Mouse (Mus musculus) layer of hippocampus, postnatal 36 days (tissue): ENCODE results near the gene Ctnna3. TPM values are rescaled to one million over a fixed set of nuclear protein-coding genes. Genes with fewer than 3 reads are reported as not detected.
A peak's percentile ranks its signal among the peaks of the same experiment; 100 is the strongest.

Experiments used
- DNase-seq, 2 experiments: peaks; one replicate each; pipeline ENCODE4 v3.0.0; 2022
- total RNA-seq, 2 experiments: library from RNA; stranded (reverse); gene quantifications; 2 replicates each; pipeline ENCODE4 v1.2.3; 2021

The Ctnna3 gene
- total RNA-seq, 2 experiments from 2014 or later = 1.2 to 1.9 TPM

DNA sequence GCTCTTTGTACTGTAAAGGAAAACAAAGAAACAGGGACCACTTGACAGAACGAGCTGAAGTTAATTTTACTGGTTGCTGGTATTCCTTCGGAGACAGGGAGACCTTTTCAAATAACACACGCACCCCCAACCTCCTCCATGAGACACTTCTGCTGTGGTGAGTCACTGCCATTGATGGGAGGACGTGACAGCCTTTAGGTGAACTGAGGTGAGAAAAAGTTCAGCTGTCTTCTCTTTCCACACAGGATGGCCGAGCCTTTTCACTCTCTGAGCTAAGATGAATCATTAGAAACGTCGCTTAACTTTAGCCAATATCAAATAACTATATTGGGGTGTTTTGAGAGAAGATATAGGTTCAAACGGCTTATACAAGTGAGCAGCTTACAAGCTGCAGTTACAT is 102.5 kb downstream of the Ctnna3 start:
- DNase-seq = no peak

DNA sequence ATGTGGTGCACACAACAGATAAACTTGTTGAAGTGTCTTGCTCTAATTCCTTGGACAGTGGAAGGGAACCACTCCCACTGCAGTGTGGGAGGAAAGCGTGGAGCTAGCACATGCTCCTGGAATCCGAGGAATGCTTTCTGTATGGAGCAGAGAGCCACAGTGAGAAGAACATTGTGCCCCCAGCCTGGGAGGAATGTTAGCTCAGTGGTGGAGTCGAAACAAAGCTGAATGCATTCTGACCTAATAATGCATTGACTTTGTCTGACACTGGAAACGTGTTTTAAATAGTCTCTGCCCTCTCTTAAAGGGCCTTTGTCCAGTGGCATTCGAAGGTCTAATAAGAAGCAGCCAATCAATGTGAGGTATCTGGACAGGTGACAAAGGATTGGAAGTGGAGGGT is 111.9 kb downstream of the Ctnna3 start:
- no peak for DNase-seq

DNA sequence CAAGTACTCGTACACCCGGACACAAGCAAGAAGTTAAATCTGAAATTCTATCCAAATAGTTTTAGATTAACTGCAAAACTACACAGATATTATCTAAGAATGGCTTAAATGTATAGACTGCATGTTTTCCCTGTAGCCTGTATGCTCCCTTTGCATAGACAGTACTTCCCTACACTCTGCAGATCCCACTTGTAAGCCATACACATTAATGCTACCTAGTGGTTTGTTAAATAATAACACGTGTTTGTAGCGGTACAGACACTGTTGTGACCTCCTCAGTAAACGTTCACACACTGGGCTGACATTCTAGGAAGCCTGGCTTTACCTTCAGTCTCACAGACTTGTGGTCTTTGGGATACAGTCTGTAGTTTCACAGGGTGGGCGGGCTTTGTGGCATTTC is 112.6 kb downstream of the Ctnna3 start:
- no peak for DNase-seq

DNA sequence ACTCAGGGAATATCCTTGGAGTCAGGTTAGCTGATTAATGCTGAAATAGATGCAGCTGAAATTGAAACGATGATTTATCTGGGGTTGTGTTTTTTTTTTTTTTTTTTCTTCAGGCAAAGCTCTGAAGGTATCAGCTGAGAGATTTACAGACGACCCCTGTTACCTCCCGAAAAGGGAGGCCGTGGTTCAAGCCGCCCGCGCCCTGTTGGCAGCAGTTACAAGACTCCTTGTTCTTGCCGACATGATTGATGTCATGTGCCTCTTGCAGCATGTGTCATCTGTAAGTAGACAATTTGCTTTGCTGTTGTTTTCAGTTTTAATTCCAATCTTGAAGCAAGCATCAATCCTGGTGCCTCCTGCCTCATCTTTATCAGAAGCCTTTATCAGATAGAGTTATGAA is 136.8 kb downstream of the Ctnna3 start:
- no peak for DNase-seq

DNA sequence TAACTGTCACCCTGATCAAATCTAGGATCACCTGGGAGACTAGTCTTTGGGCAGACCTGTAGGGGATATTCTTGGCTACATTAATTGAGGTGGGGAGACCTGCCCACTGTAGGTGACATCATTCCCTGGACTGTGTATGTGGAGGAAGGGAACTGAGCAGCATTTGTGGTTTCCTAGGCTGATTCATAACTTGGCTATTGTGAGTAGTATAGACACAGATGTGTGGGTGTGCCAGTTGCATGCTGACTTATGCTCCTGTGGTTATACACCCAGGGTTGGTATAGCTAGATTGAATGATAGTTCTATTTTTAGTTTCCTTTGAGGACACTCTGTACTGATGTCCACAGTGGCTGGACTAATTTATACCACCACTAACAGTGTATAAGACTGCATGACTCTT is 141.7 kb downstream of the Ctnna3 start:
- no peak for DNase-seq

DNA sequence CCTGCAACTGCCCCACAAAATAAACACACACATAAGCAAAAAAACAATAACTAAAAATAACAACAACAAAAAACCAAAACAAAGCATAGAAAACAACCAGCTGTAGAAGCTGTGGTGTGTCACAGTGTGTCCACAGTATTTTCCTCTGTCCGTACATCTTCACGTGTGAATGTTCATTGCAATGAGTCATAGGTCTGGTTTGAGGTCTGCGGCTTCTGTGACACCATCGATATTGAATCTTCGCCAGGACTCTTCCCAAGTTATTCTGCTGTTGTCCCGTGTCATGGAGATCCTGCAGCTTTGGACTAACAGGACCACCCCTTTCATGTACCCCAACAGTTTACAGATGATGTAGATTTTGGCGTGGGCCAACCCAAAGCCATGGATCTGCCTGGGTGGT is 143.0 kb downstream of the Ctnna3 start:
- no peak for DNase-seq

DNA sequence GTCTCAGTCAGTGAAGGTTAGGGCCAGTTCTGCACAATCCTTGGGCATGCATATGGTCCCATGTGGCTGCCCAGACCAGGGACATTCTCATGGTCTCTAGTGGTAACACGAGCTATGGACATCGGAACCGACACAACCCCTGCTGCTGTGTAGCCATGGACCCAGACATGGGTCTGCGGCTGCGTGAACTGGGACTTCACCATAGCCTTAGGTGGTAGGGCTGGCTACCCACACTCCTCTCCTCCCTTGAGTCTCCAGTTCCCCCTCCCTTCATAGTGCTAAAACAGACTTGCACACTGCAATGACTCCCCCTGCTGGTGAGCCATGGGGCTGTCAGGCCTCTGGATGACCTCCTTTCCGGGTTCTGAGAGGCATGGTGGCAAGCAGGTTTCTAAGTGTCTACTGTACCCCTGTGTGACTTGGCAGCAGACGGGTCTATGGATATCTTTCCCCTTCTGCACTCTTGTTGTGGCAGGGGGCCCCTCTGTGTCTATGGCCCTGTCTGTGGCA is 144.3 kb downstream of the Ctnna3 start:
- DNase-seq = no peak

DNA sequence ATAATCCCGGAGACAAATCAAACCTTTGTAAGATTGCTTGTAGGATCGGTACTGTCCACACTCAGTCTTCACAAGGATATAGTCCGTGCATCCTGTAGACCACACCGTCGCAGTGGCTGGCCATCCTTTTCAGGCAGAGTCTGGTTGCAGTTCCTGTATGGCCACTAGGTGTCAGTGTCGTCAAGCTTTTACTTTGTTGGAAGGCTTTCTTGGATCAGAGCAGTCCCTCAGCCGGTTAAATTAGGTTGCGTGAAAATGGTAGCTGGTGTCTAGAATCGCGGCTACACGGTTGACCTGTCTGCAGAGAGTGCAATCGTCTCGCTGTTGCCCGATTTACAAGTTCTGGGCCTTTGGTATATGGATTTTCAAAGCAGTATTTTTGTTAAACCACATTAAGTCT is 152.7 kb downstream of the Ctnna3 start:
- DNase-seq = peak; percentile 66 to 84

DNA sequence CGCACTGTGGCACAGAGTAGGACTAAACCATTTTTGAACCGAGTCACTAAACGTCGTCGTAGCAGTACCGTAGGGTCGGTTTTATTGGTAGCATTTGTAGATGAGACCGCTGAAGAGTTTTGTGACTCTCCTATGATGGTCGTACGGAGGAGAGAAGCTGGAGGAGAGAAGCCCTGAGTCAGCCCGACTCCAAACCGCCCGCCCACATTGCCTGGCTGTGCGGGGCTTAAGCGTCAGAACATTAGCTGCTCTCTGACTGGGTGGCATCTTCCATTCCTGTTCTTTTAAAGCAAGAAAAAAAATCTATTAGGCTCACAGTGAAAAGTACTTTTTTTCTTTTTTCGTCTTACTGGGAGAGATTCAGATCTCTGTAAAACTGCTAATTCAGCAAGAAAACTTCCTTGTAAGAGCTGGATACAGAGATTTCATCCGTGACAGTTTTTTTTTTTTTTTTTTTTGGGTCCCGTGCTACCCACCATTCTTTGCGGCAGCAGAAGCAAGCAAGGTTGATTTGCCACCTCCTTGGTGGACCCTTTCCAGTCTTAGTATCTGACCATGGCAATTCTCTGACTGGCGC is 154.0 kb downstream of the Ctnna3 start:
- no peak for DNase-seq

DNA sequence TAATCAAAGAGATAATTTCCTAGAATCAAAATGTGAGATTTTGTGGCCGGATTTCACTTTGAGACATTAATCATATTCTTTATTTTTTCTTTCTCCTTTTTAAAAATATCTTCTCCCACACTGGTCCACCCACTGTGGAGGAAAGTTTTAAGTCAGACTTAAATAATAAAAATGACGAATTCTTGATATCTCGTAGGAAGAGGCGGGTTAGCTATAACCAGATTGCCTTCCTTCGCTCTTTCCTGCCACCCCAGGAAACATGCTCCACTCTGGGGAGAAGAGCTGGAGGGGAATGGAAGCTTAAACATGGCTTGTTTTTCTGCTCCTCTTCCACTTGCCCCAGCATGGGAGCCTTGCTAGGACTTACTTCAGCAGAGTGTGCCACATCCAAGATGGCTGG is 169.5 kb downstream of the Ctnna3 start:
- DNase-seq = no peak

DNA sequence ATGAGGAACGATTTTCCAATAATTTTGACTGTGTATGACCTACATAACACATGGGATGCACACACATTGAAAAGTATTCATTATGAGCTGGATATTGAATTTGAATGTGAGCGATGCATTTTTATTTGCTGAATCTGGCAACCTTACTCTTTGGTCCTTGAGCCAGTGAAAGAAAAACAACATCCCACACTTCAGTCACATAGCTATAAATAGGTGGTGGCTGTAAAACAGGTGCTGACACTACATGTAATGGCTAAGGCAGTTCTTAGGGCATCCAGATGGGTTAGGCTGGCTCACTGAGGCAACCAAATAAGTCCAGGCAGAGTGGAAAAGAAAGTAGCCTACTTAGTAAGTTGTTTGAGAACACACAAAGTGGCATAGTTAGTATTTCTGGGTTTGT is 171.3 kb downstream of the Ctnna3 start:
- no peak for DNase-seq

DNA sequence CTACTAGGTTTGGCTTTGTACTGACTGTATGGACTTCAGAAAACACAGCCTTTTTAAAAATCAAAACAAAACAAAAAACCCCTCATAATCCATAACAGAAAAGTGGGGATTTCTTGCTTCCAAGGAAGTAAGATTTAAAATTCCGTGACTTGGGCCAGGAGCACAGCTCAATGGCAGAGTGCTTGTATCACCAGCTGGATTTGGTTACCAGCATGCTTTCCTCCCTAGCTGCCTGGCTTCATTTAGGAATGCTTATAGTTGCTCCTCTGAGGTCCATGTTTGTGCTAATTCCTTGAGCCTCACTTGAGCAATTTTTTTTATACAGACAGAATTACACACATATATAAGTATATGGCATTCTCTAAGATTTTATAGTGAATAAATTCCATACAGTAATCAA is 198.6 kb downstream of the Ctnna3 start:
- DNase-seq = no peak

DNA sequence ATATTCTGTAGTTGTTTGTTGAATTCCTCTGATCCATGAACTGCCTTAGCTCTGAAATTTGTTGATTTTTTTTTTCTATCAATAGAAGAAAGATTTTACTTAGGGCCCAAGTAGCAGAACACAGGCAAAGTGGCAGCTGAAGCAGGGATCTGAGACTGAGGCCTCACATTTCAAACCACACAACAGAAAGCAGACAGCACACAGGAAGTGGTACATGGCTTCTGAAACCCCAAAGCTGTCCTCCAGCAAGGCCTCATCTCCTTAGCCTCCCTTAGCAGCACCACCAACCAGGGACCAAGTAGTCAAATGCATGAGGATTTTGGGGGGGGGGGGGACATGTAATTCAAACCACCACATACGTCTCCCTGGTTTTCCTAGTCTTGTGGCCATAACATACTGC is 204.0 kb downstream of the Ctnna3 start:
- DNase-seq = no peak

DNA sequence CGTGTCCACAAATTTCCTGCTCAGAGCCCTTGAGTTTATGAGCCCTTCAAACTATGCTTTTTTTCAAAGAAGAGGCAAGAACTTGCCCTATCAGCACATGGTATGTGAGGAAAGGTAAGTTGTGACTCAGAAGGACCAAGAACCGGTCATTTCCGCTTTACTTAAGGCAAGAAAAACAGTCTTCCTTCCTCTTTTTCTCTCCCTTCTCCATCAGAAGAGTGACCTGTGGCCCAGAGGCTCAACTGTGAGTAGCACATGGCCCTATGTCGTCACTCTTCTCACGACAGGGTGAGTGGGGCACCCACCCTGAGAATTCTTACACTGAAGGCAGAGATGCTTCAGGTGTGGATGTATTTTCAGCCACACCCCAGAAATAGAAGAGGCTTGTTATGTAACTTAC is 208.1 kb downstream of the Ctnna3 start:
- no peak for DNase-seq

DNA sequence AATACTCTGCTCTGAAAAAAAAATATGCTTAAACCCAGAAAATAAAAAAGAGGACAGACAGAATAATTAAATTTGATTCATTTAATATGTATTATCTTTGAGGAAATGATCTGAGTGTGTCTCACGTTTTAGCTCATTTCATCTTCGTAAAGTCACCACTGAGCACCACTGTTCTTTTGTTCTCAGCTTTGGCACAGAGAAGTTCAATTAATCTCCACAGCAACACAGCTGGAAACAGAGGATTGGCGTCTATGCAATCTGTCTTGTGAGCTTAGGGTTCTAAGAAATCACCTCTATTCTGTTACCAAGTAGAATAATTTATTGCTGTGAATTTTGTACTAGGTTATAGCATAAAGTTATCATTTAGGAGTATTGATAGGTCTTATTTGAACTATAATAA is 217.4 kb downstream of the Ctnna3 start:
- DNase-seq = no peak

DNA sequence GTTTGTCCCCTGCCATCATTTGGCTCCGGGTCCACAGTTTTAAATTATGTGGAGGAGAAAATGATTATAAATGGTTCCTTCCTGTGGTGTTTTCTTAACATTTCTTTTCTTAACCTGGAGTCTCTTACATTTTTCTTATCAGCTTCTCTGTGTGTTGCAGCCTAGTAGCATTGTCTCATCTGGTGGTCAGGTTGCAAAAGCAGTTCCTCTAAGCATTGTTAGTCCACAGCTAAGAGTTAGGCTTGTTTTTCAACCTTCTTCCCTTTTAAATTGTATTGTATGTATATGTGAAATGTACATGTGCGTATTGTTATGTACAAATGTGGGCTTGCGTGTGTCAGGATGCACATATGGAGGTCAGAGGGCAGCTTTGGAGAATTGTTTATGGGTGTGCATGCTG is 220.4 kb downstream of the Ctnna3 start:
- DNase-seq = no peak

DNA sequence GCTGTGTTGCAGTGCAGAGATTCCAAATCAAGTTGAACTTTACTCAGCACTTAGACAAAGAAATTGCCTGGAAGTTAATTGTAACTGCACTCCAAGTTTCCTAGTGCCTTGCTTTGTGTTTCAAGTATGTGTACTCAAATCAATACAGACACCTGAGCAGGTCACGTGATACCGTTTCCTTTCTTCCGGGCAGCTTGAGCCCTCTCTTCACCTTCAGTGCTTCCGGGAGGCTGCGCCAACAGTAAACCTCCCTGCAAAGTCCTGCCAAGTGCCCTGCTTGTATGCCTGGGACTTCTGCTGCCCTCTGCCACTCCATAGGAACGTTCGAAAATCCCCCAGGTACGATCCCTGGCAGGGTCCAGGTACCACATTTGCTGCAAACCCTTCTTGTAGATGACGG is 223.0 kb downstream of the Ctnna3 start:
- DNase-seq = no peak

DNA sequence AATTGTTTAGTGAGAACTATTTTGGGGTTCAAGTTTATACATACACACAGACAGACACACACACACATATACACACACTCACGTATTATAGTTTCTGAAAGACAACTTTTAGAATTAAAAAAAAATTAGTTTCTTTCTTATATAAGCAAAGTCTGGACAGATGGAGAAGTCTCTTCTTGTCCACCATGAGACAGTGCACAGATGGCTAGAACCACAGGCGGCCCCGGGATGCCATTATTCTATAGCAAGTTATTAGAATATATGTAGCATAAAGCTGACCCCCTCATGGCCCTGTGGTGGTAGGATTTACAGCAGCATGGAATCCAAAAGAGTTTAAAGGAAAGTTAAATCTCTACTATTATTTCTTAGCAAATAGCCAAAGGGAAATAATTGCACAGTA is 223.7 kb downstream of the Ctnna3 start:
- no peak for DNase-seq

DNA sequence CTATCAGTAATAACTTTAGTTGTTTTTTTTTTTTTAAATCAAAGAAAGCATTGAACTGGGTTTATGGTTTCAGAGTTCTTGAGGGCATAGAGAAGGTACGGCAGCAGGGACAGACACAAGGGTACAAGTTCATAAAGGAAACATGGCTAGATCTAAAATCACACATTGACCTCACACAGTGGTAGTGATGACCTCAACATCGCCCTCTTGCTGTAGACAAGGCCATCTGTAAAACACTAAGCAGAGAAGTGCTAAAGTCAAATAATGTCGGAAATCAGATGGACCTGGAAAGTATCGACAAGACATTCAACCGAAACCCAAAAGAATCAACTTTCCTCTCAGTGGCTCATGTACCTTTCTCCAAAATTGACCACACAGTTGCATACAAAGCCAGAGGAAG is 224.7 kb downstream of the Ctnna3 start:
- no peak for DNase-seq

DNA sequence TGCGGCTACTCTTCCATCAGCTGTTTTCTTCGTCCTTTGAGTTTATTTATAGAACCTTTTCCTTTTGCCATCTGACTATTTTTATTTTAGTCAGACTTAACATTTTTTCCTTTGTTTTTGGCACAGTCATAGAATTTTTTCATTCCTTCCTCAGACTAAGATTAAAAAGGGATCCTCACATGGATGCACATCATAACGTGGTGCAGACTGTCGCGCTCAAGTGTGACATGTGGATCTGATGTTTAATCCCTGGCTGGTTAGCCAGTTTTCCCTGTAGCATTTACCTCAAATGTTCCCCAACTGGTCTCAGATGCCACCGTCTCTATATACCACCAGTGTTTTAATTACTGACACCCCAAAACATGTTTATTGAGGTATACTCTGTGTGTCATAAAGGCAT is 246.4 kb downstream of the Ctnna3 start:
- DNase-seq = no peak

DNA sequence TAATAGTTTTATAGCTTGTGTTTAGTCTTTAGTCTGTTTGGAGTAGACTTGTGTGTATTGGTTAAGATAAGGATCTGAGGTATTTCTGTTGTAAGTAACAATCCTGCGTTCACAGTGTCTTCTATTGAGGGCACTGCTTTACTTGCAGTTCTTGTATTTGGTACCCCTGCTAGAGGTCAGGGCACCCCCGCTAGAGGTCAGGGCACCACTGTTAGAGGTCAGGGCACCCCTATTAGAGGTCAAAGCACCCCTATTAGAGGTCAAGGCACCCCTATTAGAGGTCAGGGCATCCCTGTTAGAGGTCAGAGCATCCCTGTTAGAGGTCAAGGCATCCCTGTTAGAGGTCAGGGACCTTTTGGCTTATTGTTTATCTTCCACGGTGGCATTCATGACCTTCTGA is 259.3 kb downstream of the Ctnna3 start:
- no peak for DNase-seq

DNA sequence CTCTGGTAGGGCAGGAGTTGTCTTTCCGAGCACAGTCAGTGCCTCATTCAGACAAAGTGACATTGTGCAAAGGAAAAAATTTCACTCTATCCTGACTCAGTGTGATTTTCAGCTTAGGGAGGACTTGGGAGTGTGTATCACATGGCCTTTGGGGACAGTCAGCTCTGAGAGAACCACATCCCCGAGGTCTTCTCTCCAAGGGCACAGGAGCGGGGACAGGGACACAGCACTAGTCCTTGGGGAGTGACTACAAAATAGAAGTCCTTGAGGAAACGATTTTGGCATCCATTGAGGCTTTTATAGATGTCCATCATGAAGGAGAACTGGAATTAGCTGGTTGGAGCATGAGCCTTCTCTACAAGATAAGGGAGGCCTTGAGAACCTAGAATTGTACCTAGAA is 259.8 kb downstream of the Ctnna3 start:
- DNase-seq = no peak

DNA sequence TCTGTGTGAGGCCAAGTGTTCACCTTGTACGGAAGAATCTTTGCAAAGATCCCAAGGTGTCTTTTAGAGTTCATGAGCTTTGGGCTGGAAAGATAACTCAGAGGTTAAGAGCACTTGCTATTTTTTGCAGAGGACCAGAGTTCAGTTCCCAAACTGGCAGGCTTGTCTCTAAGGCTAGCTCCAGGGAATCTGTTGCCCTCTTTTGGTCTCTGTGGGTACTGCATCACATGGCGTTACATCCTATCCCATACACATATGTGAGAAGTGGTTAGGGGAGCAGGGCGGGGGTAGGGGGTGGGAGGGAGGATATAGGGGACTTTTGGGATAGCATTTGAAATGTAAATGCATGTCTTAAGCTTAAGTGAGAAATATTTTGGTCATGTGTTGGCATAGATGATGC is 262.1 kb downstream of the Ctnna3 start:
- DNase-seq = no peak

DNA sequence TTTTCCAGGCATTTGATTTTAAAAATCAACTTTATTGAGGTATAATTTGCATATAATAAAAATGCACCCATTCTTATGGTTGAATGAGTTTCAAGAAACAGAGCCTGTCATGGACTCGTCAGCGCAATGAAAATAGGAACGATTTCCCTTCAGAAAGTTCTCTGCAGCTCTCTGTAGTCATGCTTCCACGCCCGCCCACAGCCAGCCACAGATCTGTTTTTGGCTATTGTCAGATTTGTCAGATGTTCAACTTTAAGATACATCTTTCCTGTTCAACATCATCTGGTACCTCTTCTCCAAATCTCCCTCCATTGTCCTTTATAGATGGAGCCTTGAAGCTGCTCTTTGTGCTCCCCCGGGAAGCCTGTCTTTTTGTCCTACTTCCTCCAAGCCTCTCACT is 280.3 kb downstream of the Ctnna3 start:
- DNase-seq = peak in 1 of 2 experiments; percentile 4

DNA sequence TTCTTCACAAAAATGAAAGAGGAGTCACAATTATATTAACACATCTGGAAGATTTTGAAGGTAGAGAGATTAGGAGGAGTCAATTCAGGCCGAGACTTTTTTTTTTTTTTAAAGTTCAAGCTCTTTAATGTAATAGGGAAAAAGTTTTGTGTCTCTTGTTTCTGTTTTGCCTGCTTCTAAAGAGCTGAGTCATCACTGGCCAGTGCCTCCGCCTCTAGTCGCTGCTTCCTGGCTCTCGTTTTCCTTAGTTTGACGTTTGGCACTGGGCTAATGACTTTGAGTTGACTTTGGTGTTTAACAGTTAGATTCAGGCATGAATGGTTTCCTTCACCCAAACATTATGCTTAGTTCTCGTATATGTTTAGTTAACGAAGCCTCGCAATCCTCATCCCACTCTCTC is 282.6 kb downstream of the Ctnna3 start:
- DNase-seq = no peak
